Mouse (Mus musculus) stomach, embryonic 15.5 days (tissue): Measurements from ENCODE around the gene Papss2. TPM values are rescaled to one million over a fixed set of nuclear protein-coding genes. Genes with fewer than 3 reads are reported as not detected.

Source experiments
- ATAC-seq: fragments of 200-750 bp; cut with Nextera tagmentation; 2 replicates; pipeline ENCODE4 v1.8.0; 2017; ENCODE audit warnings: low read depth, moderate number of reproducible peaks, moderate TSS enrichment; ENCODE audit not compliant: insufficient read depth, low FRiP score
- H3K27ac ChIP-seq: fragments of 300-500 bp; sonication (generic); 2 replicates; pipeline ENCODE4 v1.5.1; 2015; ENCODE audit warnings: mild to moderate bottlenecking, inconsistent platforms
- H3K27me3 ChIP-seq: fragments of 300-500 bp; sonication (generic); replicated peaks from 2 replicates; pipeline ENCODE4 v1.6.1; 2015; ENCODE audit warnings: inconsistent platforms
- H3K36me3 ChIP-seq: fragments of 300-500 bp; sonication (generic); 2 replicates; pipeline ENCODE4 v1.6.1; 2015; ENCODE audit warnings: inconsistent platforms
- H3K4me1 ChIP-seq: fragments of 300-500 bp; sonication (generic); 2 replicates; pipeline ENCODE4 v1.6.1; 2015; ENCODE audit warnings: inconsistent platforms
- H3K4me2 ChIP-seq: fragments of 300-500 bp; sonication (generic); 2 replicates; pipeline ENCODE4 v1.6.1; 2015; ENCODE audit warnings: mild to moderate bottlenecking, inconsistent platforms
- H3K4me3 ChIP-seq: fragments of 300-500 bp; sonication (generic); replicated peaks from 2 replicates; pipeline ENCODE4 v1.5.1; 2015; ENCODE audit warnings: inconsistent platforms
- H3K9ac ChIP-seq: fragments of 300-500 bp; sonication (generic); 2 replicates; pipeline ENCODE4 v1.6.1; 2015; ENCODE audit warnings: inconsistent platforms
- H3K9me3 ChIP-seq: fragments of 300-500 bp; sonication (generic); 2 replicates; pipeline ENCODE4 v1.6.1; 2016; ENCODE audit warnings: inconsistent platforms
- WGBS: fragments of 180-500 bp; shearing (Covaris S2); methylation state at CpG from one replicate; pipeline ENCODE4 v1.1.7; 2015; 5-methylcytosine and 5-hydroxymethylcytosine counted together
- polyA plus RNA-seq: library from polyadenylated mRNA; unstranded; fragments of >200 nt; fragmentation: Nextera tagmentation; extraction: Ambion mirVana; gene quantifications from 2 replicates; pipeline ENCODE4 v1.2.1, GENCODE M21; 2015

Papss2 gene
- polyA plus RNA-seq, 1 experiment from 2014 or later = 9.3 TPM

DNA sequence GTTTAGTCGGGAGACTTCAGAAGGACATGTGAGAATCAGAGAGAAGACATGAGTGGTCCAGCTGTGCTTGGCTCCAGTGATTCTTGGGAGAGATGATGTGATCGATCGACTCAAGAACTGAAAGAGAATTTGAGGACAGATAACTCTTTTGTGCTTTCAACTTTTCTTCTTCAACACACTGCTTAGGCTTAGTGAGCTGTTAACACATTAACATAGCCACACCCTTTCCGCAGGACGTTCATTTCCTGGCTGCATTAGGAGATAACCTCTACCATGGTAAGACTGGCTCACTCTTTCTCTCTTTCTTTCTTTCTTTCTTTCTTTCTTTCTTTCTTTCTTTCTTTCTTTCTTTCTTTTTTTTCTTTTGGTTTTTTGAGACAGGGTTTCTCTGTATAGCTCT lies 25.9 kb upstream of the Papss2 start:
- H3K4me3 ChIP-seq = no peak overlapping the region

DNA sequence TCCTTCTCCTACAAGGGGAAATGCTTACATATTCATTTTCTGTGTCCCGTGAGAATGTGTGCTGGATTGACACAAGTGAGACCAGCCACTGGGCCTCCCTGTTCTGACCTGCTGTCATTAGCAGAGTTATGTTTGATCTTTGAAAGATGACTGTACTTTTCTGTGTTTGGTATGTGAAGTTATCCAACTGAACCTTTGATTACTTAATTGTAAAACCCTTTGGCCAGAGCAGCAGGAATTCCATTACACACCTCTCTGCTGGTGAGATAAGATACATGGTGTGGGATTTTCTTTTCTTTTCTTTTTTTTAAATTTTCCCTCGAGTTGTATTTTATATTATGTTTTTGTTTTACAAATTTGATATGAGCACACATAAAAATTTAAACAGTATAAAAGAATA lies 23.4 kb upstream of the Papss2 start:
- Histone ChIP-seq H3K4me3 (no peak overlapping the region), H3K9ac (no peak overlapping the region), H3K27me3 (no peaks in the 10 kb centered on the region), H3K27ac (no peak overlapping the region), H3K9me3 (no peaks in the 10 kb centered on the region), H3K4me2 (no peak overlapping the region), H3K4me1 (no peaks in the 10 kb centered on the region), H3K36me3 (no peaks in the 10 kb centered on the region)
- no peak for ATAC-seq
- 35% methylated on average over 2 of the region's 2 CpGs for WGBS

More for the DNA sequence above, 25.9 kb upstream of the Papss2 start:
- no peak overlapping the region for H3K4me2 ChIP-seq
- no peaks in the 10 kb centered on the region for H3K36me3 ChIP-seq
- no peaks in the 10 kb centered on the region for H3K9me3 ChIP-seq
- 77% methylated on average over 5 of the region's 5 CpGs for whole genome bisulfite sequencing
- ATAC-seq = 0 out of 2 replicates have a peak, but pooled peaks have one; percentile 43
- no peak overlapping the region for H3K9ac ChIP-seq
- no peaks in the 10 kb centered on the region for H3K27me3 ChIP-seq
- H3K27ac ChIP-seq = no peak overlapping the region
- H3K4me1 ChIP-seq = no peaks in the 10 kb centered on the region

DNA sequence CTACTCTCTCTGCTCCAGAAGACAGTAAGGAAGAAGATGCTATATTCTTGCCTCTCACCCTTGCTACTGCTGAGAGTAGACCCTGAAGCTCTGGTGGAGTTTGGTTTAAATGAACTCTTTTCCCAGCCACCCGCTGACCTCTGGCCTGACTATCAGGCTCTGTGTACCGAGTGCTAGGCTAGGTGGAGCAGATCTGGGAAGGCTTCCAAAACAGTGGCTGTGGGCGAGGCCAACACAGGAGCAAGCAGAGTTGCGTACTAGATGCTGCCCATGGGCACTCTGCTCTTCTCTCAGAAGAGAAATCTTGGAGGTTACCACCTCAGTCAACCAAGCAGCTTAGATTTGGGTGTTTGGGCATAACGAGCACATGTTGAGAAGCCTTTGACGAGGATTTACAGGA lies 22.3 kb upstream of the Papss2 start:
- H3K36me3 ChIP-seq = no peaks in the 10 kb centered on the region
- 76% methylated on average over 6 of the region's 6 CpGs for WGBS

GRCm38 (mm10) chr19:32574846-32575245 lies 20.7 kb upstream of the Papss2 start:
- ATAC-seq = no peak
- no peak overlapping the region for H3K27ac ChIP-seq
- no peaks in the 10 kb centered on the region for H3K27me3 ChIP-seq
- no peaks in the 10 kb centered on the region for H3K4me1 ChIP-seq
- no peak overlapping the region for H3K4me2 ChIP-seq
- no peak overlapping the region for H3K4me3 ChIP-seq
- H3K9ac ChIP-seq = no peak overlapping the region
- no peaks in the 10 kb centered on the region for H3K36me3 ChIP-seq
- no peaks in the 10 kb centered on the region for H3K9me3 ChIP-seq
- 64% methylated on average over 3 of the region's 3 CpGs for WGBS

More for the DNA sequence above, 22.3 kb upstream of the Papss2 start:
- H3K27ac ChIP-seq = no peak overlapping the region
- H3K4me2 ChIP-seq = no peak overlapping the region
- H3K4me1 ChIP-seq = no peaks in the 10 kb centered on the region
- no peaks in the 10 kb centered on the region for H3K9me3 ChIP-seq
- 0 out of 2 replicates have a peak, but pooled peaks have one; percentile 18 for ATAC-seq
- H3K9ac ChIP-seq = no peak overlapping the region
- H3K4me3 ChIP-seq = no peak overlapping the region
- H3K27me3 ChIP-seq = no peaks in the 10 kb centered on the region

GRCm38 (mm10) chr19:32577749-32578148 lies 17.8 kb upstream of the Papss2 start:
- Histone ChIP-seq H3K27me3 (no peaks in the 10 kb centered on the region), H3K4me1 (no peaks in the 10 kb centered on the region), H3K4me2 (no peak overlapping the region), H3K4me3 (no peak overlapping the region), H3K36me3 (no peaks in the 10 kb centered on the region), H3K9me3 (no peaks in the 10 kb centered on the region), H3K27ac (no peak overlapping the region), H3K9ac (no peak overlapping the region)
- no peak for ATAC-seq
- WGBS = 51% methylated on average over 1 of the region's 1 CpGs

DNA sequence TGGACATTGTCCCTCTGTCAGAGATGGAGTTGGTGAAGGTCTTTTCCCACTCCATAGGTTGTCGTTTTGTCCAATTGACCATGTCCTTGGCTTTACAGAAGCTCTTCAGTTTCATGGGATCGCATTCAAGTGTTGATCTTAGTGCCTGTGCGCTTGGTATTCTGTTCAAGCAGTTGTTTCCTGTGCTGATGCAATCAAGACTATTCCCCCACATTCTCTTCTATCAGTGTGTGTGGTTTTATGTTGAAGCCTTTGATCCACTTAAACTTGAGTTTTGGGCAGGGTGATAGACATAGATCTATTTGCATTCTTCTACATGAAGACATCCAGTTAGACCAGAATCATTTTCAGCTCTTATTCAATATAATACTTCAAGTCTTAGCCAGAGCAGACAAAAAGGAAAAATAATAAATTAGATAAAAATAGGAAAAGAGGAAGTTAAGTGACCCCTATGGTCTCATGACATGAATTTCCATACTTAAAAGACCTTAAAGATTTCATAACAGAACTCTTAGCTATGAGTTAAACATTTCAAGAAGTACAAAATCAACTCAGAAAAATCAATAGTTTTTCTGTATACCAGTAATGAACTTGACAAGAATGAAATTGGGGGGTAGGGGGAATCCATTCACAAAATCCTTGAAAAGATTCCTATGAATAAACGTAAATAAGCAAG lies 12.4 kb upstream of the Papss2 start:
- no peaks in the 10 kb centered on the region for H3K4me1 ChIP-seq
- WGBS = 75% methylated on average over 4 of the region's 4 CpGs

DNA sequence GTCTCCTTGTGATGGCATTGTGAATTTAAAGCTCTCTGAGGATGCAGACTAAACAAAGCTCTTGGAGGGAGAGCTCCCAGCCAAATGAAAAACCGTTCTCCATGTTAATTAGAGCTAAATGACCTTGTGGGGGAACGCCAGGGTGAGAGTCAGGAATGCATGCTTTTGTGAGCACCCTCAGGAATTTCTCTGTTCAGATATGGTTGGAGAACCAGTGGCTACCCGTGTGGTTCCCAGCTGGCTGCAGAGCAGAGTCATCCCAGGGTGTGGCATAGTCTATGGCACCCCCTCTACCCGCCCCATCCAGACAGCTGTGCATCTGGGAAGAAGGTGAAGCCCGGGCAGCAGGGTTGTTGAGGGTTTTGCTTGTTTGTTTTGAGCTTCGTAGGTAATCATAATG lies 7.9 kb upstream of the Papss2 start:
- no peaks in the 10 kb centered on the region for H3K27me3 ChIP-seq
- WGBS = 53% methylated on average over 6 of the region's 6 CpGs
- no peak overlapping the region for H3K4me3 ChIP-seq
- H3K27ac ChIP-seq = no peak overlapping the region
- no peaks in the 10 kb centered on the region for H3K36me3 ChIP-seq
- no peak for ATAC-seq
- H3K4me2 ChIP-seq = no peak overlapping the region
- no peak overlapping the region for H3K9ac ChIP-seq
- H3K9me3 ChIP-seq = no peaks in the 10 kb centered on the region
- H3K4me1 ChIP-seq = no peaks in the 10 kb centered on the region

More for the DNA sequence above, 12.4 kb upstream of the Papss2 start:
- no peak overlapping the region for H3K9ac ChIP-seq
- no peaks in the 10 kb centered on the region for H3K9me3 ChIP-seq
- no peak overlapping the region for H3K4me2 ChIP-seq
- H3K4me3 ChIP-seq = no peak overlapping the region
- no peaks in the 10 kb centered on the region for H3K27me3 ChIP-seq
- ATAC-seq = no peak
- no peak overlapping the region for H3K27ac ChIP-seq
- H3K36me3 ChIP-seq = no peaks in the 10 kb centered on the region

GRCm38 (mm10) chr19:32592749-32593148 lies 2.8 kb upstream of the Papss2 start:
- Histone ChIP-seq H3K4me1 (no peaks in the 10 kb centered on the region), H3K27ac (no peak overlapping the region), H3K9me3 (no peaks in the 10 kb centered on the region), H3K36me3 (no peaks in the 10 kb centered on the region), H3K4me2 (no peak overlapping the region), H3K4me3 (no peak overlapping the region), H3K27me3 (0 out of 2 replicates have a peak, but pooled peaks cover 5% of the 10 kb centered on the region), H3K9ac (no peak overlapping the region)
- 92% methylated on average over 7 of the region's 7 CpGs for whole genome bisulfite sequencing
- no peak for ATAC-seq

DNA sequence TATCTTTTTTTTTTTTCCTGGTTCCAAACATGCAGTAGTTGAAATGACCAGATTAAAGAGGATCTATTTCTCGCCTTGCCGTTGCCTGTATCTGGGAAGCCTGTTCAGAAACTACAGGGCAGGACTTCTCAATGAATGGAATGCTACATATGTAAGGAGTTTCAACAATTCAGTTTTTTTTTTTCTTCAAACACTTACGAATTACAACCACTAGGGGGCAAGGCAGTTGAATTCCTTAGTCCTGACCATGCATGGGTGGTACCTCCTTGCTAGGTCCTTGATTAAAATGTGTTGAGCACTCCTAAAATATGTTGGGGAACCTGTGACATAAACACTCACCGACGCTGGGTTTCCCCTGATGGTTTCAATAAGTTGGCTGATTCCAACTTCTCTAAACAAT lies 1.7 kb upstream of the Papss2 start:
- WGBS = 65% methylated on average over 5 of the region's 5 CpGs

DNA sequence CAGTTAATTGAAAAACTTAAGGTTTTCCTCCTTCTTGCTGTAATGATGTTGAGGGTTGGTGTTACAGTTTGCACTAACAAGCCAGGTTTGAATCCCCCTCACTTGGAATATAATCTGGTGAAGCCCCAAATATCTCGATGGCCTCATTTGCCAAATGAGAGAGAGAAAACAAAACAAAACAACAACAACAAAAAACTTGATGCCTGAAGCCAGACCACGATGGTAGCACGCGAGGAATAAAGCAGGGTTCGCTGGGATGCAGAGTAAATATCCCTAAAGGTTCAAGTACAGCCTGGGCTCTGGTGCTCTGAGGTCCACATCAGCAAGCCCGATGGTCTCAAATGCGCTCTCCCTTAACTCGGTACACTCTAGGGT lies 472 bp upstream of the Papss2 start:
- no peaks in the 10 kb centered on the region for H3K4me1 ChIP-seq
- ATAC-seq = no peak; the same call in 1 of the 2 replicates
- H3K4me2 ChIP-seq = peak overlapping the region; percentile 79
- 23% methylated on average over 8 of the region's 8 CpGs for WGBS
- 0 out of 2 replicates have a peak, but pooled peaks cover 5% of the 10 kb centered on the region for H3K27me3 ChIP-seq
- H3K36me3 ChIP-seq = no peaks in the 10 kb centered on the region
- no peak overlapping the region for H3K27ac ChIP-seq
- H3K4me3 ChIP-seq = peak overlapping the region; percentile 63
- no peaks in the 10 kb centered on the region for H3K9me3 ChIP-seq
- H3K9ac ChIP-seq = peak overlapping the region; percentile 76; the same call in 1 of the 2 replicates

More for the DNA sequence above, 1.7 kb upstream of the Papss2 start:
- no peak overlapping the region for H3K4me3 ChIP-seq
- H3K9me3 ChIP-seq = no peaks in the 10 kb centered on the region
- H3K4me2 ChIP-seq = no peak overlapping the region
- H3K36me3 ChIP-seq = no peaks in the 10 kb centered on the region
- H3K4me1 ChIP-seq = no peaks in the 10 kb centered on the region
- H3K9ac ChIP-seq = no peak overlapping the region
- no peak overlapping the region for H3K27ac ChIP-seq
- H3K27me3 ChIP-seq = 0 out of 2 replicates have a peak, but pooled peaks cover 5% of the 10 kb centered on the region
- no peak for ATAC-seq

GRCm38 (mm10) chr19:32599006-32599405 lies 3.4 kb downstream of the Papss2 start:
- Histone ChIP-seq H3K4me2 (no peak overlapping the region), H3K27me3 (0 out of 2 replicates have a peak, but pooled peaks cover 5% of the 10 kb centered on the region), H3K9ac (no peak overlapping the region), H3K9me3 (no peaks in the 10 kb centered on the region), H3K4me3 (no peak overlapping the region), H3K4me1 (no peaks in the 10 kb centered on the region), H3K27ac (no peak overlapping the region), H3K36me3 (no peaks in the 10 kb centered on the region)
- 70% methylated on average over 7 of the region's 7 CpGs for WGBS
- no peak for ATAC-seq

GRCm38 (mm10) chr19:32599436-32599835 lies 3.8 kb downstream of the Papss2 start:
- no peak overlapping the region for H3K4me2 ChIP-seq
- H3K4me1 ChIP-seq = no peaks in the 10 kb centered on the region
- H3K9ac ChIP-seq = no peak overlapping the region
- H3K27me3 ChIP-seq = 0 out of 2 replicates have a peak, but pooled peaks cover 5% of the 10 kb centered on the region
- H3K27ac ChIP-seq = no peak overlapping the region; the same call in 1 of the 2 replicates
- ATAC-seq = no peak
- no peaks in the 10 kb centered on the region for H3K9me3 ChIP-seq
- H3K36me3 ChIP-seq = no peaks in the 10 kb centered on the region
- H3K4me3 ChIP-seq = no peak overlapping the region
- whole genome bisulfite sequencing = 57% methylated on average over 5 of the region's 5 CpGs
